8 mouse cellular contexts compared by ENCODE assay signal in genomic region chr11:20455865-20456648, GRCm38 (mm10).
A peak's percentile ranks its signal among the peaks of the same experiment; 100 is the strongest.
DNase-seq lines count a peak whose midpoint lies in the region; ATAC-seq and TF ChIP-seq lines count a peak whose summit lies in the region.

No protein-coding gene starts in this region.

- no peak for TF ChIP-seq CTCF in cortical plate, adult 2 months (IDR thresholded peaks at IDR 0.05; ENCODE audit: extremely low read depth, insufficient read depth, low read length)

- peak overlapping the region; percentile 89 for H3K4me2 ChIP-seq in hindbrain, embryonic 12.5 days (replicated peaks)
- peak overlapping the region; percentile 86 for H3K4me2 ChIP-seq in liver, embryonic 12.5 days

- H3K4me3 ChIP-seq in cortical plate, adult 2 months (ENCODE audit: insufficient read depth, low read length), result peak overlapping the region; percentile 39
- peak overlapping the region; percentile 51 for H3K4me3 ChIP-seq in hindbrain, embryonic 12.5 days
- H3K4me3 ChIP-seq in liver, embryonic 12.5 days, result peak overlapping the region; percentile 60

- H3K27ac ChIP-seq in cortical plate, adult 2 months (ENCODE audit: insufficient read depth, low read length), result no peak overlapping the region
- H3K27ac ChIP-seq in hindbrain, embryonic 12.5 days, result no peak overlapping the region
- no peak overlapping the region for H3K27ac ChIP-seq in liver, embryonic 12.5 days

- peak overlapping the region; percentile 61 for H3K9ac ChIP-seq in hindbrain, embryonic 12.5 days
- peak overlapping the region; percentile 58; the same call in 1 of the 2 replicates for H3K9ac ChIP-seq in liver, embryonic 12.5 days

- under 1% methylated on average over 19 of the region's 19 CpGs for WGBS in hindbrain, embryonic 12.5 days
- 7% methylated on average over 19 of the region's 19 CpGs for WGBS in liver, embryonic 12.5 days (ENCODE audit: insufficient replicate concordance)

- TF ChIP-seq POLR2A in cortical plate, adult 2 months (IDR thresholded peaks at IDR 0.05; ENCODE audit: extremely low read depth, insufficient read depth, low read length), result no peak

- no peaks in the 10 kb centered on the region for H3K9me3 ChIP-seq in hindbrain, embryonic 12.5 days (replicated peaks)
- H3K9me3 ChIP-seq in liver, embryonic 12.5 days (replicated peaks), result no peaks in the 10 kb centered on the region

- H3K36me3 ChIP-seq in hindbrain, embryonic 12.5 days, result no peaks in the 10 kb centered on the region
- no peaks in the 10 kb centered on the region for H3K36me3 ChIP-seq in liver, embryonic 12.5 days

- DNase-seq in right cerebral cortex, adult 2 months (ENCODE audit: low spot score in 2 of 2), result peak; percentile 24 to 25
- DNase-seq in right cerebral cortex, postnatal 36 days (ENCODE audit: low spot score in 2 of 2), result no peak
- peak; percentile 25 for DNase-seq in right cerebral cortex, postnatal 25 days
- DNase-seq in adrenal gland, postnatal 10 days, result no peak

- H3K4me1 ChIP-seq in cortical plate, adult 2 months (ENCODE audit: control insufficient read depth, insufficient read depth, low read length), result no peaks in the 10 kb centered on the region
- 0 out of 2 replicates have a peak, but pooled peaks cover 2% of the 10 kb centered on the region for H3K4me1 ChIP-seq in hindbrain, embryonic 12.5 days
- H3K4me1 ChIP-seq in liver, embryonic 12.5 days, result peaks cover 9% of the 10 kb centered on the region; the same call in 1 of the 2 replicates

- peaks cover 5% of the 10 kb centered on the region; the same call in 1 of the 2 replicates for H3K27me3 ChIP-seq in hindbrain, embryonic 12.5 days
- peaks cover 38% of the 10 kb centered on the region for H3K27me3 ChIP-seq in liver, embryonic 12.5 days (replicated peaks)

- ATAC-seq in hindbrain, embryonic 12.5 days (ENCODE audit: low FRiP score), result peak; percentile 67; the same call in 1 of the 2 replicates
- no peak for ATAC-seq in liver, embryonic 12.5 days
- no peak for ATAC-seq in granulocyte monocyte progenitor cell, adult 5-6 weeks (replicated peaks; ENCODE audit: poor library complexity, severe bottlenecking)

Comparison
In these comparisons a context has a peak if more than half of its experiments do, and no peak if none do; other contexts are left out.
1. DNase-seq: peak in right cerebral cortex, adult 2 months (2 of 2) and right cerebral cortex, postnatal 25 days (single experiment); none in right cerebral cortex, postnatal 36 days (0 of 2) and adrenal gland, postnatal 10 days (single experiment).
2. Peak in every context shown above with its lines, with median percentiles within 50 percentile points of each other: H3K4me3 ChIP-seq.